Mouse (Mus musculus) large intestine, adult 2 months (tissue): ENCODE results near the gene Defb38. TPM values are rescaled to one million over a fixed set of nuclear protein-coding genes. Genes with fewer than 3 reads are reported as not detected.

ENCODE experiments used
- DNase-seq: peaks from one replicate; pipeline ENCODE4 v3.0.0-alpha.2; 2012; ENCODE audit warnings: low read depth, low spot score
- WGBS: fragments of 180-500 bp; shearing (Covaris S2); methylation state at CpG from one replicate; pipeline ENCODE4 v1.1.7; 2018; 5-methylcytosine and 5-hydroxymethylcytosine counted together
- polyA plus RNA-seq: library from polyadenylated mRNA; depleted of rRNA; stranded (reverse); fragments of >200 nt; gene quantifications from 2 replicates; pipeline ENCODE4 v1.2.3, GENCODE M21; 2012; rRNA removed

The Defb38 gene
- not detected in 2 replicates for polyA plus RNA-seq

DNA sequence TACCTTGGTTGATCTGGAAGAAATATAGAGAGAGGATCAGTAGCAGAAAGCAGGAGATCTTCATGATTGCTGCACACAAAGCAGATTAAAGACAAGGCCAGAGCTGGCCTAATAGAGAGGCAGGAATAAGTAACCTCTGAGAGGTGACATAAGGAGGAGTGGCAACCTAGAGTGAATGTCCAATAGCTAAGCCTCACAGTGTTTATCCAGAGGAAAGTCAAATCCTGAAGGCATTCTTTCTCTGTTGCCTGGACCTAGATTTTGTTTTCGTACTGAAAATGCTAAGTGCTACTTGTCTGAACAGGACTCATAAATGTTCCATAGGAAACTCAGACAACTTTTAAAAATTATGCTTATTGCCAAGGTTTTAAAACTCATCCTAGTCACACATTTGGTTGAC lies at the start of gene Defb38:
TSS of gene Defb38 (minus strand) at position 101 of the 400 bp plus-strand sequence.
- DNase-seq = no peak
- 95% methylated on average over 1 of the region's 1 CpGs for WGBS

DNA sequence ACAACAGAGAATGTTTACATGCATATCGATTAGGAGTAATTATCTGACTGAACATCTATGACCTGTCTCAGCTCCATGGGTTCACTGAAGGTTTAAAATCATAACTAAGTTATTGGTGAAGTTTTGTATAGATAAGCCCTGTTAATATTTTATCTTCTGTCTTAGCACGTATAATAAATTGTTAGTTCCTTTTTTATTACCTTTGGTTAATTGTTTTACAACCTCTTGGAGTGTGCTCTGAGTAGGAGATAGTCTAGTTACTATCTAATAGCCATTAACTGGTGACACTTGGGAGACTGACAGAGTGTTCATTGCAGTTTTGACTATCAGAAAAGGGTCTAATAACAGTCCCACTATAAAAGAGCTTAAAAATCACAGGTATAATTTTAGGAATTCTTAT lies 39.6 kb upstream of the Defb38 start:
- no peak for DNase-seq
- 35% methylated on average over 2 of the region's 2 CpGs for WGBS

DNA sequence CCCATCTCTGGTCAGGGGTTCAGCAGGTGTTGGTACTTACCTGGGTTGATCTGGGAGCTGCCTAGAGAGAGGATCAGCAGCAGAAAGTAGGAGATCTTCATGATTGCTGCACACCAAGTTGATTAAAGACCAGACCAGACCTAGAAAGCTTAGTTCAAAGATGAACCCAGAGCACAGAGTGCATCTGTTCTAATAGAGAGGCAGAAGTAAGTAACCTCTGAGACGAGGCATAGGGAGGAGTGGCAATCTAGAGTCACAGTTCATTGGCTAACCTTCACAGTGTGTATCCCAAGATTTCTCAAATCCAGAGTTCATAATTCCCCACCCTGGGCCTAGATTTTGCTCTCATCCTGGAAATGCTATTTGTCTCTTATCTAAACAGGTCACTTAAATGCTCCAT lies 38.3 kb upstream of the Defb38 start, which contains the start of gene Defb39:
TSS of gene Defb39 (minus strand) at position 101 of the 400 bp plus-strand sequence.
- 74% methylated on average over 1 of the region's 1 CpGs for WGBS

DNA sequence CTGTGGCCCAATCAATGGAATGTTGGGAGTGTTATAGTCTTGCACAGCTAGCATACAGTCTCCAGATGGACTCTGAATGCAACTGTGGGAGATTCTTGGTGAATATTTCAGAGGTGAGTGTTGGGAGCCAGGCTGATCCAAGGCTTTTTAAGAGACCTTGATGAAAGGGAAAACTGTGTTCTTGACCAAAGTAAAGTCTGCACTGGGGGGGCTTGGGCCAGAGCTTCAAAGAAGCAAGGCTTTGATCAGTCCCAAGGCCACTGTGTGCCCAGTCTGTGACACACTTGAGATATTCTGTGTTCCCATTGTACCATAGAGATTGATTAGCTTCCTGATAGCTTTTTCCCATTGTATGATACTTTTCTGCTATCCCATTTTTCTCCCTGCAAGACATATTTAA lies 36.5 kb upstream of the Defb38 start:
- DNase-seq = no peak

More for the DNA sequence above, 38.3 kb upstream of the Defb38 start, which contains the start of gene Defb39:
- DNase-seq = no peak

DNA sequence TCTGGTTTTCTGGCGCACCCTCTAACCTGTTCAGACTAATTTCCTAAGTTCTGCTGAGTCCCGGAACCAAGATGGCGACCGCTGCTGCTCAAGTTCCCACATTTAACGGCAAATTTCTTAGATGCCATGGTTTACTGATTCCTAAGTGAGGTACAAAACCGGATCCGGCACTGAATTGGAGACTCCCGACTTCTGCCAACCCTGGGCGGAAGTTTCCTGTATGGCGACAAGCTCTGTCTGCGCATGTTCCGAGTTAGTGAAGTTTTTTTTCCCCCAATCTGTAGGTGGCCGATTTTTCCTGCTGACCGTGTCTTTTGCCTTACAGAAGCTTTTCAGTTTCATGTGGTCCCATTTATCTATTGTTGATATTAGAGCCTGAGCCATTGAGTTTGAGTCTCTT lies 18.9 kb upstream of the Defb38 start:
- no peak for DNase-seq
- 93% methylated on average over 14 of the region's 14 CpGs for WGBS

Other genes starting within 250 kb of the Defb38 start
- not detected in 2 replicates for gene Defb40, start 48.3 kb downstream of the Defb38 start, polyA plus RNA-seq
- gene Defb37, start 35.5 kb downstream of the Defb38 start, polyA plus RNA-seq = 0.64 and 4.2 TPM in 2 replicates
- gene Defb39, start 38.2 kb upstream of the Defb38 start, polyA plus RNA-seq = not detected in 2 replicates
- not detected in 2 replicates for gene Defb12, start 88.3 kb upstream of the Defb38 start, polyA plus RNA-seq
- gene Defb34, start 97.2 kb upstream of the Defb38 start, polyA plus RNA-seq = not detected in 2 replicates
- gene Gm45826, start 114.2 kb upstream of the Defb38 start, polyA plus RNA-seq = not detected in 2 replicates
- not detected in 2 replicates for gene Defb14, start 167.8 kb upstream of the Defb38 start, polyA plus RNA-seq
- gene Defb4, start 172.1 kb upstream of the Defb38 start, polyA plus RNA-seq = not detected in 2 replicates
- not detected in 2 replicates for gene Defb6, start 198.9 kb upstream of the Defb38 start, polyA plus RNA-seq
- not detected in 2 replicates for gene Defb46, start 213.3 kb upstream of the Defb38 start, polyA plus RNA-seq
- gene Defb5, start 221.0 kb upstream of the Defb38 start, polyA plus RNA-seq = not detected in 2 replicates